Mouse (Mus musculus) urinary bladder, postnatal 36 days (tissue): ENCODE results near the gene Gtpbp6.
A peak's percentile ranks its signal among the peaks of the same experiment; 100 is the strongest.
"Not testable (repeated sequence)": the region's sequence is repeated elsewhere in the genome, so short reads cannot be mapped to it uniquely, and the experiment has no call there.

Experiments
- DNase-seq, 2 experiments: peaks; one replicate each; pipeline ENCODE4 v3.0.0; 2022; ENCODE audit warnings: low spot score in 2 of 2, mixed read lengths in 1 of 2

The Gtpbp6 gene

DNA sequence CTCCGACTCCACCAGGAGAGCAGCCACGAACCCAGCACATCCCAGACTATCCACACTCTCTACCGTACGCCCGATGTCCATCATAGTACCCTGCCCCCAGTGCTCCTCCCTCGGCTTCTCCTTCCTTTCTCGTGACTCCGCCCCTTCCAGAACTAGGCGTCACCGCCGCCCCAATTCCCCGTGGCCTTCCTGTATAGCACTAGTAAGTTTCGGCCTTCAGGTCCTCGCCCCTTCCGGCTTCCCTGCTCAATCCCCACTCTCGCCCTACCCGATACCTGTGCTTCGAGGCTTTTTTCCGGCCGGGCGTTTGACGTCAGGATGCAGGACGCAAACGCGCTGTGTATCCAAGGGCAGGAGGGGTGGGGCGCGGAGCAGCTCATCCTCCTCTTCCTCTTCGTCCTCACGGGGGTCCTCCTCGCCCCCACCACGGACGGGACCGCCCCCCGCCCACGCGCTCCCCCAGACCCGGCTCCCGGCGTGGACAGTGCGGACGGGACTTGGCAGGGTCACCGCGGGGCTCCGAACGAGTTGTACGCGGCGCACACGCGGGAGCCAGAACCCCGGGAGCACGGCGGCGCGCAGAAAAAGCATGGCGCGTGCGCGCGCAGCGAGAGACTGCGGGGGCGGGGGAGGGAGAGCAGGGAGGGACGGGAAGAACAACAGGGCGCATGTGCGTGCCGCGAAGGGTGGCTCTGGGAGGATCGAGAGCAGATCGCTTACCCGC, at the start of gene Gtpbp6:
Gene Gtpbp6, minus strand, starts transcription at position 617 of the 724 bp plus-strand sequence.
- peak; percentile 92 to 96 for DNase-seq

DNA sequence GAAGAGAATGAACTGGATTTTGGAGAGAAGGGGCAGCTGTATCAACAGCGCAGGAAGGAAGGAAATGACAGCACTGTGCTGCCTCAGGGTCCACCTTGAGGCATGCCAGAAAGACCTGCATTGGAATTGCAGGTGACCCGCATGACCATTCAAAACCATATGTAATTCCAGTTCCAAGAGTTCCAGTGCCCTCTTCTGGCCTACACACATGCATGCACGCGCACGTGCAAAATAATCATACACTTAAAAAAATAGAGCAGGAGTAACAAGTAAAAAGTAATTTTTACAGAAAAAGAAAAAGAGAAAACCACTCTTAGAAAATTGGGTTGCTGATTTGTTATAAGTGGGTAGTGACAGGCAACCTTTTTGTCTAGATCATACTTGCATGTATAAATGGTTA, 35.0 kb upstream of the Gtpbp6 start:
- DNase-seq, result no peak

DNA sequence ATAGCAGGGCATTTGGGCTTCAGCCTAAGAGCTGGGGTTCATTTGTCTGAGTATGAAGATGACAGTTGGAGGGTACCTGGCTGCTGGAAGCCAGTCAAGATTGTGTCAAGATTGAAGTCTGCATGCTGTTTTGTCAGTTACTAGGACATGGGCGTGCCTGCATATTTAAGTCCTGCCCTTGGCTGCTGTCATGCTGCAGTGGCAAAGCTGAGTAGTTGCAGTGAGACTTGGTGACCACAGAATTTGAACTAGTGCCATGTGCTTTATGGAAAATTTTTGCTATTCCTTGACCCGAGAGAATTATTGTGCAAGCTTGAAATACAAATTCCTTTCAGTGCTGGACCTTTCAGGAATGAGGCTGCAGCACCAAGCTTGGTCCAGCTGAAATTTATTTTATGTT, 34.3 kb upstream of the Gtpbp6 start:
- DNase-seq, result peak in 1 of 2 experiments; percentile 8

DNA sequence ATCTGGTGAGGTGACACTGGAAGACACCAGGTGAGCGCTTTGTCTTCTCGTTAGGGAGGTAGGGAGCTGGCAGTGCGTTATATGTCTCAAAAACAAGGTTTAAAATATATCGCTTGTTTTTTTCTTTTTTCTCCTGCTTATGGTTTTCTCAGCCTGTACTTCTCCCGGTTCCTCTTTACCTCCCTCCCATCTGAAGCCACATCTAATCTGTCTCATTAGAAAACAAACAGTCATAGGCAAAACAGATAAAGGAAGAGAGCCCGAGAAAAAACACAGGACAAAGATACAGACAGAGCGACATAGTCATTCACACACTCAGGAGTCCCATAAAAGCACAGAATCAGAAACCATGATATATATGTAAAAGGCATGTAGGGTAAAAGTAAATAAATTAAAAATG, 32.4 kb upstream of the Gtpbp6 start:
- DNase-seq, result no peak

DNA sequence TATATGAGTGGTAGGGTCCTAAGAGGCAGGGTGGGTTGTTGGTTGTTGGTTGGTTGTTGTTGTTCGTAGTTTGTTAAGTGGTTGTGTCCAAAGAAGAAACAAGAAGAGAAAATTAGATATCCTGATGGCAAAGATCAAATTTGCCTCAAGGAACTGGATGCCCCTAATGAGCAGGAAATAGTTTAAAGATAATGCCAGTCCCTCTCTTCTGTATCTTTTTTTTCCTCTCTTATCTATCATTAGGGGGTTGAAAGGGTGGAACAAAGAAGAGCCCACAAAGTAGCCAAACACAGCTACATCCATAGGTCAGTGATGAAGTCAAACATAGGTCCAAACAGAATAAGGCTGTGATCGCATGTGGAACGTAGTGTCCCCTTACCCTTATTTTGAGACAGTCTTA, 31.3 kb upstream of the Gtpbp6 start:
- DNase-seq, result no peak

DNA sequence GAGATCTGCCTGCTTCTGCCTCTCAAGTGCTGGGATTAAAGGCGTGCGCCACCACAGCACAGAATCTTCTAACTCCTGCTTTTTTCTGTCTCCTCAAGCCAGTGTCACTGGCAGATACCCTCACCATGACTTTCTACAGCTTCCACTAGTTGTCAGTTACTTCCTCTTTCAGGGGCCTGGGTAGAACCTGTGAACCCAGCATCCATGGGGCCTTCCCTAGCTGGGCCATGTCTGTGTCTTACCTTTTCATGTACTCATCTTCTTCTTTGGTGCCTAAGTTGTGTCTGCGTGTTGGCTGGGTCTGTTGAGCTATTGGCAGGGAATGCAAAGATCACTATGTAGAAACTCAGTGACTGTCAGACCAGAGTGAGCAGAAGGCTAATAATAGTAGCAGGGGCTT, 29.8 kb upstream of the Gtpbp6 start:
- no peak for DNase-seq

DNA sequence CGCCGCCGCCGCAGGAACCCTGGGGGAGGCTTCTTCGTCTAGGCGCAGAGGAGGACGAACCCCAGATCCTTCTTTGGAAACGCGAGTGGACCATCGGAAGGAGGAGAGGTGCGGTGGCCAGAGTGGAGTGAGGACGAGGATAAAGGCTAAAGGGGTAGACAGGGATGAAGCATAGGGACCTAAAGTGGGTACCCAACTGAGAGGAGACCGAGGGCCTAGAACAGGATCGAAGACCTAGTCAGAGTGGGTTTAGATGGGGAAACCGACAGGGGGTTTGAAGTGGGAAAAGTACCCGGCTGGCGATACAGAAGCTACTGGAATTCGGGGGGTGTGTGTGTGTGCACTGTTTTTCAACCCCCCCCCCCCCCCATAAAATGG, 28.1 kb upstream of the Gtpbp6 start:
- no peak for DNase-seq

DNA sequence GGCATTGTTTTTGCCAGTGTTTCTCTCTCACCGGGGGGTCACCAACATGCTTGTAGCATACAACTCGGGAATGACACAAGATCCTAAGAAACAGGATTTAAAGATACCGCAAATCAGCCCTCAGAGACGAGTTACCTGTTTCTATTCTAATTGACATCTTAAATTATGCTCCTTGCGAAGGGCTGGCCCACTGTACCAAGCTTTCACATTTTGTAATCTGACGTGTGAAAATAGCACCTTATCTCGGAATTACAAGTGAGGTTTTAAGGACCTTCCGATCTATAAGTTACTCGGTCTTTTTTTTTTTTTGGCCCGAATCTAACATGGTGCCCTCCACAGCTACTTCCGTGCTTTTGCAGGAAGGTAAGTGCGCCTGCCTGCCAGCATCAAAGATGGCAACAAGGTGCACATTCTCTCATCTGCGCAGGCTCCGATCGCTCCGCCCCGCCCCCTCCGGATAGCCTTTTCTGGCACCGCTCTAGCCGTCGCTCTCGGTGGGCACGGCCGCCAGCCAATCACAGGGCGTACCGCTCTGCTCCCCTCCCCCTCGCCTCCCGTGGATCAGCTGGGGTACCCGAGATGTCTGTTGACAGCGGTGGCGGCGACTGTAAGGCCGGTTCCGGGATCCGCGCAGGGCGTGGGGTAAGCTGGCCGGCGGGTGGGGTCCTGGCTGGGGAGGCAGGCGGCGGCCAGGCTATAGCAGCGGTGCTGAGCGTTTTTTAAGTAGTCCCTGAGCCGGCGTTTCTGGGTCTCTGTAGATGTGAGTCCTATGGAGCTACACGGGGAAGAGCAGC, 27.5 kb upstream of the Gtpbp6 start, which contains the start of gene Chfr:
Gene Chfr, plus strand, starts transcription at position 550 of the 794 bp plus-strand sequence.
- DNase-seq, result peak; percentile 98 to 99

DNA sequence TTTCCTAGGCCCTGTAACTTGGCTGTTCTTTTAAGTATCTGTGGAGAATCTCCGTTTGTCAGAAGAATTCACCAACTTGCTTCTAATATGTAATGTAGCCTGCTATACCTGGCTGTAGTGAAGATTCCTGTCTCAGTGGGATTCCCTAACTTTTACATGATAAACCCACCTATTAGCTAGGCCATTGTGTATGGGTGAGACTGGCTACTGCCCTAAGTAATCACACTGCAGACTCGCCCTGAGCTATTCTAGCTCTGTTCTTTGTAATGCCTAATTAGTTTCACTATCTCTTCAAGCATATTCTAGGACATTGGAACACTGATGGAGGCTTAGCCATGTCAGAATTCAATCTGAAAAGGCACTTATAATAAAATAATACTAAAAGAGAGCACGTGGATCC, 14.4 kb upstream of the Gtpbp6 start:
- not testable (repeated sequence) for DNase-seq

DNA sequence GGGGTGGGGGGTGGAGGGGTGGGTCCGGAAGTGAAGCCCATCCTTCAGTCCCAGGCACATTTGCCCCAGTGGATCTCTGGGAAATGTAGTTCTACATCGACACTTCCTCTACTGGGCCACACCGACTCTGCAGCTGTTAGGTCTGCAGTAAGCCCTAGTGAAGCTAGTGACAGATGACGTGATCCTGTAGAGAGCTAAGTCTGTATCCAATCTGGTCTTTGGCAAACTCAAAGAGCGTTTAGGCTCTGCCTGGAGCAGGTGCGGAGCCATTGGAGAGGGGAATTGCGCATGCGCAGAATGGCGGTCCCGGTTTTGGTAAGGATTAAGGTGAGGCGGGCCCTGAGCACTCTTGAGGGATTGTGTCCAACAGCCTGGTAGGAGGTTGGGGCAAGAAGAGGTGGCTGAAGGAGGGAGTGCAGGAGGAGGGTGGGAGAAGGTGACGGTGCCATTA, 2.0 kb upstream of the Gtpbp6 start, which contains the start of gene Zfp605:
Gene Zfp605, plus strand, starts transcription at position 102 of the 451 bp plus-strand sequence.
- peak; percentile 80 to 84 for DNase-seq

DNA sequence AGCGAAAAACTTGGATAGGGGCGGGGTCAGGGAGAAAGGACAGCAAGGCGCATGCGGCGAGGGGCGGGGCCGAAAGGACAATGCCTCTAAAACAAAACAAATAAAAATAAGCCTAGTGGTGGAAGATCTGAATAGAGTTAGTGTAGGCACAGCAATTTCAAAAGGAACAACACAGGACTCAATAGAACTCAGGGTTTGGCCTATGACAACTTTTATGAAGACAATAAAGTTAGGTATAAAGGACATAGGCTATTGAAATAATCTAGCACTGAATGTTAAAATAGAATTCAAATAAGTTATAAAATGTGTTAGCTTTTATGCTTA, 270 bp upstream of the Gtpbp6 start:
- no peak for DNase-seq

DNA sequence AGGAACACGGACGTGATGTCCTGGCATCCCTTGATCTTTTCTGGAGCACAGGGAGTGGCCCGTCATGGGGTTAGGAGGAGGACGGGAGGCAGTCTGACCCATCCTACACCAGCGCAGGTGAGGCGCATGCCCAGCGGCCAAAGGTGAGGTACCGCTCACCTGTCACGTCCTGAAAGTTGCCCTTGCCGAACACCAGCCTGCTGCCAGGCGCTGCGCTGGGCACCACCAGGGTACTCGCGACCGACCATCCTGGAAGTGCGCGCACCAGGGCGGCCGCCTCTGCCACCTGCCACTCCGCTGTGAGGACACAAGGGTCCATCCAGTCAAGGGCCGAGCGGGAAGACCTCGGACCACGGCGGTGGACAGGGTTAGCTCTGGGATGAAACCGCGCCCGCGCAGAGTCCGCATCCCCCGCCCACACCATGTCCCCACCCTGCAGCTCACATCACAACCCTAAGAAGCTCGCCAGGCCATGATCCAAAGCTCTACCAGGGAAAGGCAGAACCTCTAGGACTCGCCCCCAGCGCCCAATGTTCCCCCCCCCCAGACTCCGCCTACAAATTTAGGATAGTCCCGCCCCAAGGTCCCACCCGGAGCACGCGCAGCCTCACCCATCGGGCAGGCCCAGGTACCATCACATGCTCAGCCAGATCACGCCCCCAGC, 964 bp downstream of the Gtpbp6 start:
- no peak for DNase-seq

DNA sequence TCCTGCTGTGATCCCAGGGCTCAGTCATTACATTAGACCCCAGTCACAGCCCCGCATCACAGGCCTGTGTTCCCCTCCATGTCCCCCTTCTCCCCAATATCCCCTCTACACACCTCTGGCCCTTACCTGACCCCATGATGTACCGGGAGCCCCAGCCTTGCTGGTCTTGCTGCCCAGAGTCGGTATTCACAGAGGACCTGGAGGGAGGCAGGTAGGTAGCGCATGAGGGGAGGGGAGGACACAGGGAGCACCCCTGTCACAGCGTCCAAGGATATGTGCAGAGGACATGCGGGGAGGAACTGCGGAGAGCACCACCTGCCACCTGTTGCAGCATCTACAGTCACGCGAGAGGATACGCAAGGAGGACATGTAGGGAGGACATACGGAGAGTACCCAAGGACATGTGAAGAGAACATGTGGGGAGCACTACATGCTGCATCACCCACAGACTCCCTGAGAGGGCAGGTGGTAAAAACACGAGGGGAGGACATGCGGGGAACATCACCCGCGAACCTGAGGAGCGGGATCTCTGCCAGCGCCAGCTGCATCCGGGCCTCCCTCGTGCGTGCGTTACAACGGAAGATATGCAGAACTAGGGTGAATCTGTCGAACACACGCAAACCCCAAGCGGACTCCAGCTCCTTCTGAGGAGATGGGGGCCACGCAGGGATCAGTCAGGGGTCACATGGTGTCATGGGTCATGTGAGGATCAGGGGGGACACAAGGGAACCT, 1.7 kb downstream of the Gtpbp6 start:
- no peak for DNase-seq

DNA sequence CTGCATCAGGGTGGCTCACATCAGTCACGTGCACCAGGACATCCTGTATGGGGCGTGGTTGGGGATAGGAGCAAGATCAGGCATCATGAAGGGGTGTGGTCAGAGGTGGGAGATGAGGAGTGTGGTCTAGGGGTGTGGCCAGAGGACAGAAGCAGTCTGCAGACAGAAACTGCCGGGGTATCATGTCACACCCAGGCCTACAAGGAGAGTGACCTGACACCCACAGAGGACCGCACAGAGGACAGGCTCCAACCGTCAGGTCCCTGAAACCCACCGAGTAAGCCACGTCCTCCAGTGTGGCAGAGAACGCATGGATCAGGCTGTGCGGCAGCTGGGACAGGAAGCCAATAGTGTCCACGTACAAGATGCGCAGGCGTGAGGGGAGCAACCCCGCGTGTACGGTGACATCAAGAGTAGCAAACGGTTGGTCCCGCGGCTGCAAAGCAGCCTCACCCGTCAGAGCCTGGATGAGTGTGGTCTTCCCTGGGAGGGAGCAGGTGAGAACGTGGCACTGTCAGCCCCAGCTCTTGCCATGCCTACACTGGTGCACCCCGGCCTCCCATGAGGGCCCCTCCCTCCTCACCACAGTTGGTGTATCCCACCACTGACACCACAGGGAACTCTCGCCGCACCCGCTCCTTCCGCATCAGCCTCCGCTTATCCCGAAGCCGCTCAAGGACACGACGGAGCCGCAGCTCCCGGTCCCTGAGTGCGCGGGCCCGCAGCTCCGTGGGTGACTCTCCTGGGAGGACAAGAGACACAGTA, 3.2 kb downstream of the Gtpbp6 start:
- DNase-seq, result no peak

DNA sequence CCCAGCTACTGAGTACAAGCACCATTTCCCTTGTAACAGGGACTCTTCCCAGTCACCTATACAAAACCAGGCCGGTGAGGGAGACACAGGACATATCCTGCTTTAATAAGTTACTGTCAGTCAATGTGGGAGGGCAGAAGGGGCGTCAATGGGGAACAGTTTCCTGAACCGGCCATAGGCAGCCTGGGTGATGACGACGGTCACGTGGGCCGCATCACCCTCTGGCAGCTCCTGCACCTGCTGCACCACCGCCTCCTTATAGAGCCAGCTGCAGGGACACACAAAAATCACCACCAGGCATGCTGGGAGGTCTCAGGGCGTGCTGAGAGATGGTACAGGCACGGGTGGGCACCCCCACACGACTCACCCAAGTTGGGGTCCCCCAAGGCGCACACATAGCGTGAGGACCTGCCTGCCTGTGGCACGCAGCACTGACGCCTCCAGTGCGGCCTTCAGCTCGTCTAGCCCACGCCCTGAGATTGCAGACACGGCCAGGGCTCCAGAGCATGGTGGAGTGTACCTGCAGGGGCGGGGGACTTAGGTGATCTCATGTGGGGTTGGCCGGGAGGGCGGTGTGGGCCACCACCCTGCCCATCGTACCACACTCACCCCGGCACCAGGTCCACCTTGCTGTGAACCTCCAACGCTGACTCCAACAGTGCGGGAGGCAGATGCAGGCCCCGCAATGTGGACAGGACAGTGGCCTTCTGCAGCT, 3.9 kb downstream of the Gtpbp6 start:
- DNase-seq, result no peak

DNA sequence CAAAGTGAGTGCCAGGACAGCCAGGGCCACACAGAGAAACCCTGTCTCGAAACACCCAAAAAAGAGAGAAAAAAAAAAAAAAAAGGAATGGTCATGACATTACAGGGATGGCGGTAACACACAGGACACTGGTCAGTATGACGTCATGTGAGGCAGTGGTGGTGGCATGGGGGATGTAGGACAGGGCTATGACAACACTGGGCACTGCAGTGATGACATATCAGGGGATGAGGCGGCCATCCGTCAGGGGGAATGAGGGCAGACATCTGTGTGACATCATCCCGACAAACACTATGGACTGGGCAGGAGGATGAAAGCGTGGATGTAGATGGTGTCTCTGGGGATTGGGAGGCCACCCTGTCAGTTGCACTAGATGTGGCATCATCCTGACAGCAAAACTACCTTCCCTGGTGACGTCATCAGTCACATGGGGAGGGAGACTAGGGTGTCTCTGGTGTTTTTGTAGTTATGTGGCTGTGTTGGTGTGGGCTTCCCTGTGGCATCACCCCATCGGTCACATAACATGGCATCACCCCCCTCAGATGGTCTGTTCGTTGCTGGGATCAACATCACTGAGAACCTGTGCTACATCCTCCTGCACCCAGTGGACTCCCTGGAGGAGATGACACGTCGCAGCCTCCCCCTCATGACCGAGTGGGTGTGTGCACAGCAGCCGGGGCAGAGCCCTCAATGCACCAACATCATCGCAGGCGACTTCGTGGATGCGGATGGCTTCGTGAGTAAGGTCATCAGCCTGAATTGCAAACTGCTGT, 5.0 kb downstream of the Gtpbp6 start:
- DNase-seq, result no peak

DNA sequence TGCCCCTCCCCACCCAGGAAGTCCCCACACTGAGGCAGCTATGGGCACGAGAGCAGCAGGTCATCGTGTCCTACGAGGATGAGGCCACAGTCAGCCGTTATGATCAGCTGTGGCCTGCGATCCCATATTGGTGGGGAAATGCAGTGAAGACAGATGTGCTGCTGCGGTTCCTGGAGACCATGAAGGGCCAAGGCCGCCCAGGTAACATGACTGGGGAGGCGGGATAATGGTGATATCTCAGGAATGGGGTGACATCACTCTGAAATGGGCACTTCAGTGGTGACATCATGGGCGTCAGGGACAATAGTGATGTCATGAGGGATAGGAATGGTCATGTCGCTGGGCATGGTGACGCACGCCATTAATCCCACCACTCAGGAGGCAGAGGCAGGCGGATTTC, 5.6 kb downstream of the Gtpbp6 start:
- no peak for DNase-seq

DNA sequence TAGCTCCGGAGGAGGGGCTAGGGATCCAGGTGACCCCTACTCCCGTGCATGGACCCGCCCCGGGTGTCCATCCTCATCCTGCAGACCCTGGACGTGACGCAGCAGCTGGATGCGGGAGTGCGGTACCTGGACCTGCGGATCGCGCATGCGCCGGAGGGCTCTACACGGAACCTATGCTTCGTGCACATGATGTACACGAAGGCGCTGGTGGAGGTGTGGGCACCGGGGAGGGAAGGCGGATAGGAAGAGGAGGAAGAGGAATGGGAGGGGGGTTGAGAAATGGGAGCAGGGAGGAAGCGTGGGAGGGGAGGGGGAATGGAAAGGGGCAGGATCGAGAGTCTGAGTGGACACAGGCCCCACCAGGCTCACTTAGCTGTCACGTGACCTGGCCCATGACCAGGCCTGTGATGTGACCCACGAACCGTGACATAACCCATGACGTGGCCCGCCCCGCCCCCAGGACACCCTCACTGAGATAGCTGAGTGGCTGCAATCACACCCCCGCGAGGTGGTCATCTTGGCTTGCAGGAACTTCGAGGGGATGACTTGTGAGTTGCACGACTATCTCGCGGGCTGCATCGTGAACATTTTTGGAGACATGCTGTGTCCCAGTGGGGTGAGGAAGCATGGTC, 6.2 kb downstream of the Gtpbp6 start:
- no peak for DNase-seq

DNA sequence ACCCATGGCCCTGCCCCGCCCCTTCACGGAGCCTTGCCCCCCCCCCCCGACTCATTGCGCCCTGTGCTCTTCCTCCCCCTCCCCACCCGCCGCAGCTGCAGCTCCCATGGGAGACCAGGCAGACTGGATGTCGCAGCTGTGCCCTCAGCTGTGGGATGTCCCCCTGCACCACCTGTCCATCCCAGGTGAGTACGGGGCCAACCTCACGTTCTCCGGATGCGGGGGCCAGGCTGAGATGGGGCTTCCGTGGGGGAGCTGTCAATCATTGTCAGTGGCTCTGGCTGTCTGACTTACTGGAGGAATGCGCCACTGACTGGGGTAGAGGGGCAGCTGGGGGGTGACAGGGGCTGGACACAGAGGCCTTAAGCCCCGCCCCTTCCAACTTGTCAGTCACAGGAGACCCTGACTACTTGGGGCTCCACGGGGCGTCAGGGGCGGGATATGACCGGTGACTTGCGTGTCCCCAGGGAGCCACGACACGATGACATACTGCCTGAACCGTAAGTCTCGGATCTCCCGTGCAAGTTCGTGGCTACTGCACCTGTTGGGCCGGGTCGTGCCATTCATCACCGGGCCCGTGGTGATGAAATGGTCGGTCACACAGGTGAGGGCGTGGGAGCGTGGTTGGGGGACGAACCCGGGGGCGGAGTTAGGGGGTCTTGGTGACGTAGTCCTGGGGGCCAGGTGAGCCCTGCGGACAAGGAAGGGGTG, 6.9 kb downstream of the Gtpbp6 start:
- no peak for DNase-seq
